Mouse (Mus musculus): Measurements from ENCODE around the gene Ubc. TPM values are rescaled to one million over a fixed set of nuclear protein-coding genes. Genes with fewer than 3 reads are reported as not detected.
A peak's percentile ranks its signal among the peaks of the same experiment; 100 is the strongest.

Ubc gene
- total RNA-seq, 1 experiment from 2014 or later, result 724 TPM

GRCm38 (mm10) chr5:125385215-125385940 lies 4.6 kb downstream of the Ubc start:
- ATAC-seq (ENCODE audit: extremely low read depth, insufficient number of reproducible peaks, low FRiP score, poor library complexity, severe bottlenecking), result no peak

- ATAC-seq (ENCODE audit: extremely low read depth, insufficient number of reproducible peaks, low FRiP score, poor library complexity, severe bottlenecking), result no peak
Measured at GRCm38 (mm10) chr5:125384512-125385214, 5.3 kb downstream of the Ubc start.

GRCm38 (mm10) chr5:125383637-125384420 lies 6.2 kb downstream of the Ubc start:
- ATAC-seq (ENCODE audit: extremely low read depth, insufficient number of reproducible peaks, low FRiP score, poor library complexity, severe bottlenecking), result no peak

GRCm38 (mm10) chr5:125382673-125383558 lies 7.1 kb downstream of the Ubc start:
- ATAC-seq (ENCODE audit: extremely low read depth, insufficient number of reproducible peaks, low FRiP score, poor library complexity, severe bottlenecking), result peak; percentile 63

- no peak for ATAC-seq (ENCODE audit: extremely low read depth, insufficient number of reproducible peaks, low FRiP score, poor library complexity, severe bottlenecking)
Measured at GRCm38 (mm10) chr5:125381954-125382672, 7.9 kb downstream of the Ubc start.

- ATAC-seq (ENCODE audit: extremely low read depth, insufficient number of reproducible peaks, low FRiP score, poor library complexity, severe bottlenecking), result no peak
Measured at GRCm38 (mm10) chr5:125378919-125379318, 11.1 kb downstream of the Ubc start.

GRCm38 (mm10) chr5:125377214-125377613 lies 12.8 kb downstream of the Ubc start:
- peak; percentile 50; the same call in 1 of the 2 replicates for ATAC-seq (ENCODE audit: extremely low read depth, insufficient number of reproducible peaks, low FRiP score, poor library complexity, severe bottlenecking)

GRCm38 (mm10) chr5:125375871-125376270 lies 14.1 kb downstream of the Ubc start:
- no peak for ATAC-seq (ENCODE audit: extremely low read depth, insufficient number of reproducible peaks, low FRiP score, poor library complexity, severe bottlenecking)

GRCm38 (mm10) chr5:125372027-125372426 lies 18.0 kb downstream of the Ubc start:
- ATAC-seq (ENCODE audit: extremely low read depth, insufficient number of reproducible peaks, low FRiP score, poor library complexity, severe bottlenecking), result no peak

- ATAC-seq (ENCODE audit: extremely low read depth, insufficient number of reproducible peaks, low FRiP score, poor library complexity, severe bottlenecking), result no peak
Measured at GRCm38 (mm10) chr5:125370950-125371693, 18.9 kb downstream of the Ubc start.

- peak; percentile 93 for ATAC-seq (ENCODE audit: extremely low read depth, insufficient number of reproducible peaks, low FRiP score, poor library complexity, severe bottlenecking)
Measured at GRCm38 (mm10) chr5:125368568-125368967, 21.4 kb downstream of the Ubc start.

GRCm38 (mm10) chr5:125368156-125368555 lies 21.8 kb downstream of the Ubc start:
- ATAC-seq (ENCODE audit: extremely low read depth, insufficient number of reproducible peaks, low FRiP score, poor library complexity, severe bottlenecking), result no peak

- no peak for ATAC-seq (ENCODE audit: extremely low read depth, insufficient number of reproducible peaks, low FRiP score, poor library complexity, severe bottlenecking)
Measured at GRCm38 (mm10) chr5:125364851-125365429, 25.1 kb downstream of the Ubc start.

- no peak for ATAC-seq (ENCODE audit: extremely low read depth, insufficient number of reproducible peaks, low FRiP score, poor library complexity, severe bottlenecking)
Measured at GRCm38 (mm10) chr5:125363894-125364293, 26.1 kb downstream of the Ubc start.

- no peak for ATAC-seq (ENCODE audit: extremely low read depth, insufficient number of reproducible peaks, low FRiP score, poor library complexity, severe bottlenecking)
Measured at GRCm38 (mm10) chr5:125360981-125361510, 29.0 kb downstream of the Ubc start.

- ATAC-seq (ENCODE audit: extremely low read depth, insufficient number of reproducible peaks, low FRiP score, poor library complexity, severe bottlenecking), result no peak
Measured at GRCm38 (mm10) chr5:125360566-125360965, 29.4 kb downstream of the Ubc start.

- peak; percentile 95 for ATAC-seq (ENCODE audit: extremely low read depth, insufficient number of reproducible peaks, low FRiP score, poor library complexity, severe bottlenecking)
Measured at GRCm38 (mm10) chr5:125358270-125358608, 31.8 kb downstream of the Ubc start.
